Mouse (Mus musculus): Measurements from ENCODE around the gene Dcbld1.
"Not testable (repeated sequence)": the region's sequence is repeated elsewhere in the genome, so short reads cannot be mapped to it uniquely, and the experiment has no call there.

Dcbld1 gene

GRCm38 (mm10) chr10:52264162-52264561, 30.7 kb downstream of the Dcbld1 start:
- DNase-seq: no peak

GRCm38 (mm10) chr10:52268879-52269278, 35.5 kb downstream of the Dcbld1 start:
- no peak for DNase-seq

DNA sequence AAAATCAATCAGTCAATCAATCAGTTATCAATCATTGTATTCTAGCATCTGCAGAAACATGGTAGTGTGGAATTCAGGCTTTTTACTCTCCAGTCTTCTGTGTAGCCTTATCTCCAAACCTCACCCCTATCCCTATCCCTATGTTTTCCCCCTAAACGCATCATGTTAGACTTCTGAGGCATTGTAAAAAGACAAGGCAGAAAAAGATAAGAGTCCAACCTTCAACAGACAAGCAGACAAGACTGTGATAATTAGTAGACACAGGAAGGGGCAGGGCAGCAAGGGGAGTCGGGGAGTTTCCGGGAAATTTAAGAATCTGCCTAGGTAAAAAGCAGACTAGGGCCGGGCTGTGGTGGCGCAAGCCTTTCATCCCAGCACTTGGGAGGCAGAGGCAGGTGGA, 38.0 kb downstream of the Dcbld1 start:
- DNase-seq: no peak

DNA sequence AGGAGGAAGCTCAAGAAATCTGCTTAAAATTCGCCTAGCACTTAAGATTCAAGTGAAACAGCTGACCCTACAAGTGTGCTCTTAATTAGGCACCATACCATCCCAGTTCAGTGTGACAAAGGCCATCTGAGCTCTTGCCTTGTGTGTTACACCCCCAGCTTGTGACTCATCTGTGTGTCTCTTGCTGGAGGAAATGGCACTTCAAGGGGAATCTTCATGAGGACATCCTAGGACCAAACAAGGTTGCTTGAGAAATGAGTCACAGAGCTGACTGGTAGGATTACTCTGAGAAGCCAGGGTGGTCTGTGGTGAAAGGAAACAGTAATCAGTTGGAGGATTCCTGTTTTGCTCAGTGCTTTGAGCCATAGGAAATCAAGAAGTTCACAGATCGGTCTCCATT, 39.6 kb downstream of the Dcbld1 start:
- no peak for DNase-seq

DNA sequence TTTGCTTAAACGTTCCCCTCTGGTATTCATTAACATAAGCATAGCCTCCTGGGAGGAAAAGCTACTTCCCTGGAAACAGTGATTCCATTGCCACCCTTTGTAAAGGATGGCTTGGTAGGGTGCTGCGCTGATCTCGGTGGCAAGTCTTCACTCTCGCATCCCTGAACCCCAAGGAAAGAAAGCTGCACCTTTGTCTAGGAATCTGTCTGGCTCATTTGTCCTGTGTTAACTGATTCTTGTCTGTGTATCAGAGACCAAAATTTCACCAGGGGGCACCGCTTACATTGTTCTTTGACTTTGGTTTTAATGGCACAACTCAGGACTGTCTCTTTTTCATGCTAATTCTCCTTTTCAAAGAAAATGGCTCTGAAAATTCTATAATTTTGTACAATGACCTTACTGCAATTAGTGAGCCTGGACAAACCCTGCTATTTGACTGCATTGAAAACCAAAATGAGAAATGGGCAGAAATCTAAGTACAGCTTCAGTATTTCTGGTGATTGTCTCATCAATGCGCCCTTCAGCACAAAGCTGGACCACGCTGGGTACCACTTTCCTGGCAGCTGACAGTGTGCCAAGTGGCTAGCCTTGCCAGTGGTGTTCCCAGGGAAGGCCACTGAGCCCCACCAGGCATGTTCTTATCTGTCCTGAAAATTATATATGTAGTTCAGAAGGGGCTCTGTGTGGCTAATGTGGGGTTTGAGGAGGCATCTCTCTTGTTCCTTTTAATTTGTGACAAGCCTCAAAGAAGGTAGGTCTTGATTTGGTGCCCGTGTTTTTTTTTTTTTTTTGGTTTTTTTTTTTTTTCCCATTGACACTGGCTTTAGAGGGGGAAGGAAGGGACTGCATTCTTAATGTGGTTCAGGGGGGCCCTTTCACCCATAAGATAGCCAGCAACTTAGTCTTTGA, 40.8 kb downstream of the Dcbld1 start:
- no peak for DNase-seq

GRCm38 (mm10) chr10:52274910-52275604, 41.6 kb downstream of the Dcbld1 start:
- no peak for DNase-seq

- no peak for DNase-seq
These were observed 43.2 kb downstream of the Dcbld1 start for GRCm38 (mm10) chr10:52276579-52276978.

- DNase-seq: not testable (repeated sequence)
These were observed 44.1 kb downstream of the Dcbld1 start for GRCm38 (mm10) chr10:52277564-52277963.

GRCm38 (mm10) chr10:52278011-52278434, 44.6 kb downstream of the Dcbld1 start:
- DNase-seq: no peak

GRCm38 (mm10) chr10:52278866-52279265, 45.4 kb downstream of the Dcbld1 start:
- no peak for DNase-seq

GRCm38 (mm10) chr10:52279876-52280275, 46.5 kb downstream of the Dcbld1 start:
- DNase-seq: no peak

DNA sequence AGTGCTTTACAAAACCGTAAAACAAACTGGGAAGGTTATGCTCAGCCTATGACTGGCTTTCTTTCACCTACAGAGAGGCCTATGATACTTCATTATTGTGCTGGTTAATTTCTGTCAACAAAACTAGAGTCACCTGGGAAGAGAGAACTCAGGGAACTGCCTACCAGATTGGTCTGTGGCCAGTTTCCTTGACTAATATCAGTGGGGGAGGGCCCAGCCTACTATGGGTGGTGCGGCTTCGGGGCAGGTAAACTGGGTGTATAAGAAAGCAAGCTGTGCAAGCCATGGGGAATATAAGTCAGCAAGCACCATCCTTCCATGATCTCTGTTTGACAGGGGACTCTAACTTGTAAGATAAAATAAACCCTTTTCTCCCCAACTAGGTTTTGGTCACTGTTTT, 47.2 kb downstream of the Dcbld1 start:
- no peak for DNase-seq

DNA sequence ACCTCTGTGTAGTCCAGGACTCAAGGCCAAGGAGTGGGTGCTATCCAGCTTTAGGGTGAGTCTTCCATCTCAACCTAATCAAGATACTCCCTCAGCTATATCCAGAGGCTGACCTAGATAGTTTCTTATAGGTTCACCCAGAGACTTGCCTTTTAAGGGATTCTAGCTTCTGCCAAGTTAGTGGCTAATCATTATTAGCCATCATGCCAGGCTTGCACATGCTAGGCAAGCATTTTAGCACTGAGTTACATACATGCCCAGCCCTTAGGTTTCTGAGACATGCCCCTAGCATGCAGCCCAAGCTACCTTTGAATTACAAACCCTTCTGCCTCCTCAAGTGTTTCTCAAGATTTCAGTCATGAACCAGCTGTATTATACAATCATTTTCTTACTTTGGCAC, 47.9 kb downstream of the Dcbld1 start:
- DNase-seq: no peak

GRCm38 (mm10) chr10:52284578-52284977, 51.2 kb downstream of the Dcbld1 start:
- no peak for DNase-seq

DNA sequence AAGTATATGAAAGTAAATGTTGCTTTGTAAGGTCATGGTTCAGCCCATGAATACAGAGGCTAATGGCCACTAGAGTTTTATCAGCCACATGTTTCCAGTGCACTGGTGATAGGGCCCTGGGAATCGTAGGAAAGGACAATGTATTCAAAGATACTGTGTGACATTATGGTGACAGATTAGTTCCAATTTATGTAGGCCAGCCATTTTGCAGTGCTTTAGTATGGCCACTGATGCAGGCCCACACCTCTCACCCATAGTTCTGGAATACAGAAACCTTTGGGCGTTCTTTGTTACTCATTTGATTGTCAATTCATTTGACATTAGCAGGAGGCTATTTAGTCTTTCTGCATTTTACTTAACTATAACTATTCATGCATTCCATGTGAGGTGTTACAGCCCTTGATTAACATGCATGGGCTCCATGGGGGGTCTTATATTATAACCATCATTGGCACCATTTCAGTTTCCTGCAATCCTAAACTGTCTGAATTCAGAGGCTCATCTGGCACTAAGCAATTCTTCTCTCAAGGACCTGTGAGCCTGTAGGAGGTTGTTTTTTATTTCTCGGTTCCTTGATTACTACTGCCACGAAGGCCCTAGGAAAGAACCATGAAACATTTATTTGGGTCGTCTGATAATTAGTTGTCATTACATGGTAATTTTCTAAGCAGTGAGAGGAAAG, 54.6 kb downstream of the Dcbld1 start:
- DNase-seq: no peak

- DNase-seq: no peak
These were observed 55.8 kb downstream of the Dcbld1 start for GRCm38 (mm10) chr10:52289261-52289660.

DNA sequence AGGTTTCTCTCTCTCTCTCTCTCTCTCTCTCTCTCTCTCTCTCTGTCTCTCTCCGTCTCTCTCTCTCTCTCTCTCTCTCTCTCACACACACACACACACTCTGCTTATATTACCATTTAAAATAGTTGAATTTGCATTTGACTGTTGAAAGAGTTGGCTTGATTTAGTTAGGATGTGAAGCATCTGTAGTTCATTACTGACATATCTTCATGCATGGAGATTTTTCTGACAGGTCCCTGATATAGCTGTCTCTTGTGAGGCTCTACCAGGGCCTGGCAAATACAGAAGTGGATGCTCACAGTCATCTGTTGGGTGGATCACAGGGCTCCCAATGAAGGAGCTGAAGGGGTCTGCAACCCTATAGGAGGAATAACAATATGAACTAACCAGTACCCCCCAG, 59.0 kb downstream of the Dcbld1 start:
- not testable (repeated sequence) for DNase-seq

- no peak for DNase-seq
These were observed 60.6 kb downstream of the Dcbld1 start for GRCm38 (mm10) chr10:52293921-52294577.

GRCm38 (mm10) chr10:52295934-52296333, 62.5 kb downstream of the Dcbld1 start:
- no peak for DNase-seq

DNA sequence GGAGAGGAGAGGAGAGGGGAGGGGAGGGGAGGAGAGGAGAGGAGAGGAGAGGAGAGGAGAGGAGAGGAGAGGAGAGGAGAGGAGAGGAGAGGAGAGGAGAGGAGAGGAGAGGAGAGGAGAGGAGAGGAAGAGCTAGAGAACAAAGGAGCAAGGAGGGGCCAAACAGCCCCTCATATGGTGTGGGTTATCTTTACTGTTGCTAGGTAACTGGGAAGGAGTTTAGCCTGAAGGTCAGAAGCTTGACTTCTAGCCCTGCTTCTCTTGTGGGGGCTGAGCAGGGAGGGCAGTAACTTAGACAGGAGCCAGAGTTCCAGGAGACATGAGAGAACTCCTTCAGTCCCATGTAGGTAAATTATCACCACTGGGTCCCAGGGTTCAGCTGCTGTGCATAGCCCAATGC, 65.1 kb downstream of the Dcbld1 start:
- DNase-seq: not testable (repeated sequence)

DNA sequence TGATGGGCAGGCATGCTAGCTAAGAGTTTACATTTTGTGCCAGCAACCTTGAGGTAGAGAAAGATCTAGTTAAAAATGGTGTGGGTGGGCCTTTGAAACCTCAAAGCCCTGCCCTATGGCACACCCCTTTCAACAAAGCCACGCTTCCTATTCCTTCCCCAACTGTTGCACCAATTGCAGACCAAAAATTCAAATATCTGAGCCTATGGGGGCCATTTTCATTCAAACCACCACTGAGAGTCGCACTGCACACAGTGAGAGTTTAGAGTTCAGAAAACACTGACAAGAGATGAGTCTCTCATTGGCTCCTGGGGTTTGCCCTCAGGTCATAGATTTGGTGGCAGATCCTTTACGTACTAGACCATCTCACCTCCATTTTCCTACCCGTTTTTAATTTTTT, 68.3 kb downstream of the Dcbld1 start:
- DNase-seq: no peak

GRCm38 (mm10) chr10:52302271-52302670, 68.9 kb downstream of the Dcbld1 start:
- DNase-seq: no peak

GRCm38 (mm10) chr10:52304574-52304973, 71.2 kb downstream of the Dcbld1 start:
- DNase-seq: no peak
